Mouse (Mus musculus) adipocyte (in vitro differentiated cells): ENCODE results near the gene Nrxn3.

Source experiments
- DNase-seq: peaks from one replicate; pipeline ENCODE4 v3.0.0-alpha.2; 2016; ENCODE audit warnings: low spot score

The Nrxn3 gene

DNA sequence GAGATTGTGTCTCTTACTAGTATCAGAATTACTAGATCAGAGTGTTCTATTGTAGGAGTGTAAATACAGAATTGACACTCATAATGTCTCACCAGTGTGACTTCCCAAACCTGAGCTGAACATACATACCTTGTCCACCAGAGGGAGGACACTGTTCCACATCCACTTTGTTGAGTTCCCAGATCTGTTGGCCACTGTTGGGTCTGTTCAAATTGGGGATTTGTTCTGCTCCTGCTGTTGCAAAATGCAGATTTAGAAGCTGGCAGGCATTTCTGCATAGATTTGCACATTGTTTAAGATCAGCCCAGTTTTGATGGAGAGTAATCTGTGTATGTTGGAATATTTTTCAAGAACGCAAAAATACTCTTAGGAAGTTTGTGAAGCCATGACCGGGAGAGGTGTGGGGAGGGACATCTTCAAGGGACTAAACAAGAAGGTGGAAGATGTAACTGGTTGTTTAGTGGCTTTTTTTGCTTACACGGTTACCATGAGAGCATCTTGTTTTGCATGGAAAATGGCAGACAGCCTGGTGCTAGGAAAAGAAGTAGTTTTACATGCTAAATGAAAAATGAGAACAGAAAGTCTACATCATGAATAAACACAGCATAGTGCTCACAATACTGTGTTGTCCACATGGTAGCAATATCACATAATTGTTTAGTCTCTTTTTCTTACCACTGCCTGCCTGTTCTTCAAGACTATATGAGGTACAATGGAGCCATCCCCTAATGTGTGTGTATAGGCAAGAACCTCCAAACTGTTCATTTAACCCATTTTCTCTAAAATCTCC, 609.0 kb downstream of the Nrxn3 start:
- no peak for DNase-seq

DNA sequence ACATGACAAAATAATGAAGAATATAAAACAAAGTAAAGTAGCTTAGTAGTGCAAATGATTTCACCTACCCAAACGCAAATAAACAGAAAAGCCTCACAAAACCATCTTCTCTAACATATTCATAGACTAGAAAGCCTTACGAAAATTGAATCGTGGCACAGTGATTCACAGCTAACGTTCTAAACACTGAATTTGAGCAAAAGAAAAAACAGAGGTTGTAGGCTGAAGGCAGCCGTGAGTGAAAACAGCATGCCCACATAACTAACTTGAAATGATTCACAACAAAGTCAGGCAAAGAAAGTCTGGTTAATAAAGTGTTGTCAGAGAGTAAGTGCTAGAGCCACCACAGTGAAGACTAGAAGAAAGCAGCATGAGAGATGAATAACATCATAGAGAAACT, 610.8 kb downstream of the Nrxn3 start:
- no peak for DNase-seq

DNA sequence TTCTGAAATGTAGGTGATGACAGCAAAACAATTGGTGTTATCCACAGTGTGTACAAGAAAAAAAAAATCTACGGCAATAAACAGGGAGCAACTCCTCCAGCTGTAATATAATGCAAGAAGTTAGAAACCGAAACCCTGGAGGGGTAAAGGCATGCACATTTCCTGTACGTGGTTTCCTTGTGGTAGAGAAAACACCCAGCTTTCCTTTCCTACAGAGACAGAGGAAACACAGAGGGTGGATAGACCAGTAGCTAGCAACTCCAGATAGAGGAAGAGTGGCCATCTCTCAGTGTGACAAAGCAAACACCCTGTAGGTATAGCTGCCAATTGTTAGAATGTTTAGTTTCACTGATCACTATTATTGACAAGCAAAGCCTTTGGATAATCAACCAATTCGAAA, 642.2 kb downstream of the Nrxn3 start:
- DNase-seq: no peak

DNA sequence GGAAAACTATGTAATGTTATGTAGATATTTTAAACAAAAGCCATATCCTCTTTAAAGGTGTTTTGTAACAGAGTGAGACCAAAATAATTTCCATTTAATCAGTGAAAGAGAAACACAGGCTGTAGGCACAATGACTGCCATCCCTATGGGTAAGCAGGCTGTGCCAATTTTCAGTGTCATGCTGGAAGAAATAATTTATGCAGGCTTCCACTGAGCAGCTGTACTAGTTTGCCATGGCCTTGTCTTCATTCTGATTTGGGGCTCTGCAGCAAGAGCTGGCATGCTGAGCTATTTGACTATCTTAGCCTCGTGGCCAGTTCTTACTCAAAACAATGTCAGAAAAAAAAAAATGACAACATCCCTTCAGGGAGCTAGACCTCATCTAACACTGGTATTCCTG, 647.3 kb downstream of the Nrxn3 start:
- no peak for DNase-seq

DNA sequence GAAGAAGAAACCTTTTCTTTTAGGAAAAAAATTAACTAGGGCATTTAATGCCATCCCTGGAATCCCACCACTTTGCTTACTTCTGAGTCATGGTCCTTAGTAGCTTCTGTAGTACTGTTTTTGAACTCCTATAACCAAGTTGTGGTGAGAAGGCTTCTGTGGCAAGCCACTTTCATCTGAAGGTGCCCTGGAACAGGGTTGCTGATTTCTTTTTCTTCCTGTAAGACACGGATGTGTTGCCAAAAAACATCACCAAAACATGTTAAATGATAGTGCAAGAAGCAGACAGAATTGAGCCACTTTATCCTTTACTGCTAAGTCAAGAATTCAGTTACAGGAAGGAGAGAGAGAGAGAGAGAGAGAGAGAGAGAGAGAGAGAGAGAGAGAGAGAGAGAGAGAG, 653.9 kb downstream of the Nrxn3 start:
- no peak for DNase-seq

DNA sequence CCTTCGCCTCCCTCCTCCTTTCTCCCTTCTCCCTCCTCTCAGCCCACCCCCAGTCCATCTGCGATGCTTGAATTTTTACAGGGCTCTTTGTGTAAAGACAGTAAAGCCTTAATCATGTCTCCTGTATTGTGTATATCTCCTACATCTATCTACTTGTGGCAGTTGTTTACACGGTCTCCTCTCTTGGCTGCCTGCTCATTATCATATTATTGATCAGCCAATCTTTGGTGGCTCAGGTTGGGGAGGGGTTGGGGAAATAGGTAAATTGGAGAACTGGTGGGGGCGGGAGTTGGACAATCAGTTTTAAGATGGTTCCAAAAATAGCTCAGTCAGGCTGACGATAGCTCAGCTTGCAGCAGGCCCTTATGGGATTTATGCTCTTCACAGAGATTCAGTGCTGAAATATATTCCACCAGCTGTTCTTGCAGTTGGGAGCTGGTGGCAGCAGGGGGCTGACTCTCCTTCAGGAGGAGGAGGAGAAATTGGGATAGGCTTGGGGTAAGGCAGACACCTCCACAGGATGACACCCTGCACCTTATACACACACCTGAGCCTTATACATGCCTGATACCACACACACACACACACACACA, 654.5 kb downstream of the Nrxn3 start:
- DNase-seq: no peak

DNA sequence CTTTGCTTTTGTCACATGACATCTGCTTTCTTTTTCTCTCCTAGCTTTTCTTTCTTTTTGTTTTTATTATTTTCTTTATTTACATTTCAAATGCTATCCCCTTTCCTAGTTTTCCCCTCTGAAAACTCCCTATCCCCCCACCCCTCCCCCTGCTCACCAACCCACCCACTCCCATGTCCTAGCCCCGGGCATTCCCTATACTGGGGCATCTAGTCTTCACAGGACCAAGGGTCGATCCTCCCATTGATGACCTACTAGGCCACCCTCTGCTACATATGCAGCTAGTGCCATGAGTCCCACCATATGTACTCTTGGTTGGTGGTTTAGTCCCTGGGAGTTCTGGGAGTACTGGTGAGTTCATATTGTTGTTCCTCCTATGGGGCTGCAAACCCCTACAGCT, 655.0 kb downstream of the Nrxn3 start:
- DNase-seq: no peak

DNA sequence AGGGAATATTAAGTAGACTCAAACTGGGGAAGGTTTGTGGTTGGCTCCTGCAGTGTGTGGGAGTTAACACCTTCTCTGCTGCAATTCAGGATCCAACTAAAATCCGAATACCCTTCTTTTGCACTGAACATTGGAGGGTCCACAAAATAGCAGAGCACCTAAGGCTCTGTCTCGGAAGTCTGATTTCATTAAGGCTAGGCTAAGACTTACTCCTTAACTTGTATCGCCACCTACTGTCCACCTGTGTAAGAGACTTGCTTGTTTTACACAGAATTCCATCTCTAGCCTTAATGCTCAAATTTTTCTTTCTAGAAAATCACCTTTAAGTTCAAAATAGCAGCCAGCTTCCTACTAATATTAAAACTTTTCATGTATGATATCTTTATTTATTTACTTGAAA, 660.6 kb downstream of the Nrxn3 start:
- no peak for DNase-seq

DNA sequence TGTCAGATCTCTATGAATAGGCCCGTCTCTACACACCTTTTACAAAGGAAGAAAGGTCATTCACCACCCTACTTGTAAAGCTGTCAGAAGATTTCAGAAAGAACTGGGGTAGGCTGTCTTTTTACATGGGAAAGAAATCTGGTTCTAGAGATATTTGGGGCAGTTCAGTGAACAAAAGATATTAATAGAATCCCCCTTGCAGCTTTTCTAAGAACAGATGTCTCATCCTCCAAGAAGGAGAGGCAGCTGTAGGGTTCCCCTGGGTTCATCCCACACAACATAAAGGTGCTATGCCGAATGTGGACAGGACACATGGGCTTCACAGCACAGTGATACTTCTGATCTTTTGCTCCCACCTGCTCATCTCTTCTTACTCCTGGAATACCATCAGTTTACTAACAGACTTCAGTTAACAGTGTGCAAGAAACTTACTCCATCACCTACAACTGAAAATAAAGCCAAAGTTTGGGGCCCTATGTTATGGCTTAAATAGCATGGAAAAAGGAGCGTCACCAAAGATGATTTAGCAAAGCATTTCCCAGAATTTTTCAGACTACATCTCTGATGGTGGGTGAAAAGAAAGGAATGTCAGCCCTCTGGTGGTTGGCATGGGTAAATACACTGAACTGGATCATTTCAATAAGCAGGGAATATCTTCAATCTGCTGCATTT, 672.6 kb downstream of the Nrxn3 start:
- no peak for DNase-seq

DNA sequence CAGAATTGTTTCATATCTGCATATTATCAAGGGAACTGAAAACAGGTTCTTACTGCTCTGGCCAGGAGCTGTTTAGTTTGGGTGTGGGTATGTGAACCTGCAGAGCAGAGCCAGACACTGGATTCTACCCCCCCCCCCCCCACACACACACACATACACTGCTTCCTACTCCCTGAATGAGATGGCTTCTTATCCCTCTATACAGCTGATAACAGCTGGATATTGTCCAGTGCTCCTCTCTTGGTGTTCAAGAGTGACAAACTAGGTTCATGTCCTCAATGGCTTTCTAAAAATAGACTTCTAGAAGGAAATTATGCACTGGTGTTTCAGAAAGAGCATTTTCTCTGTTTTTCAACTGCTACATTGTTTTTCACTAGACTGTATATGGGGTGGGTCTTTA, 713.8 kb downstream of the Nrxn3 start:
- no peak for DNase-seq

DNA sequence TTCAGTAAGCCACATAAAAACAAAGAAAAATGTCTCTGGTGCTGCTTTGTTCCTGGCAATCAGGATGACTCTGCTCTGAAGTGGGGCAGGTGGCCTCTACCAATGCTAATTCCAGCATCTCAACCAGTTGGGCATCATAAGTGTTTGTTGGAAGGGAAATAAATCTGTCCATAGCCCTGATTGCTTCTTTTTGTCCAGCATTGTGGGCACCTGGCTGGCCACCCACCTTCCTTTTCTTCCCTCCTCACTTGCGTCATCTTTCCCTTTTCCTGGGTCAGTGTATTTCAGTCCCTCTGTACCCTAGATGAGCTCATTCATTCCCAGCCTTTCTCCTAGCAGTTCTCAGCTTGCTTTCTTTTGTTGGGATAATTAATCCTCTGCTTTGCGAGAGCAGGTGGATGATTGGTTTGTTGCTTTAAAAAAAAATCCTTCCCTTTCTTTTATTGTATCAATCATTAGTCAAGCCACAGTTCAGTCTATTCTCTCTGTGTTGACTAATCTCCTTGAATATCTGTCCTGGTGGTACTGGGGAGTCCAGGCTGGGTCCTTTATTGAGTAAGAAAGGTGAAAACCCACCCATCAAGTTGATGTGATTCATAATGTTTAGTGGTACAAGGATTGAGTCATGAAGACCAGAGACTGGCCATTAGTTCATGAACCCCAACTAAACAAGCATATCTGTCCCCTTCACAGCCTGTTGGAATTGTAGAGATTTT, 719.8 kb downstream of the Nrxn3 start:
- DNase-seq: no peak

DNA sequence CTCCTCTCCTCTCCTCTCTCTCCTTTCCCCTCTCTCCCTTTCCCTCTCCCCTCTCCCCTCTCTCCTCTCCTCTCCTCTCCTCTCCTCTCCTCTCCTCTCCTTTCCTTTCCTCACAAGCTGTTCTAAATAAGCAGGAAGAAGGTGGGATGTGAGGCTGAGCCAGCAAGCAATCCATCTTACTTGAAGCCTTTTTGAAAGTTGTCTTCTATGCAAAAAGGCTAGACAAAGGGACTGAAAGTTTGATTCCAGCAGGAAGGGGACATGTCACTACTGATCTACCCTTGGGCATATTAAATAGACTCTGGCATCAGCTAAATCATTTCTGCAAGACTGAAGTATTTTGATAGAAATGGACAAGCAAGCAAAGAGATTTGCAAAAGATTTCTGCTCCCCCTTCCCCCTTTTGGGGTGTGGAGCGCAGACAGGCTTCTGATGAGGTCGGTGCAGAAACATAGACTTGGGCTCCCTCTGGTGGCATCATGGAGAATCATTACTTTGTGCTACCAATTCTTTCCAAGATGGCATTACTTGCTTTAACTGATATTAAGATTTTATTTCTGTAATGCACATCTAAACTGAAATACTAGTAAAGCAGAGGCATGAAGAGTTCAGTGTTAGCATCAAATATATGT, 728.1 kb downstream of the Nrxn3 start:
- DNase-seq: peak; percentile 7

DNA sequence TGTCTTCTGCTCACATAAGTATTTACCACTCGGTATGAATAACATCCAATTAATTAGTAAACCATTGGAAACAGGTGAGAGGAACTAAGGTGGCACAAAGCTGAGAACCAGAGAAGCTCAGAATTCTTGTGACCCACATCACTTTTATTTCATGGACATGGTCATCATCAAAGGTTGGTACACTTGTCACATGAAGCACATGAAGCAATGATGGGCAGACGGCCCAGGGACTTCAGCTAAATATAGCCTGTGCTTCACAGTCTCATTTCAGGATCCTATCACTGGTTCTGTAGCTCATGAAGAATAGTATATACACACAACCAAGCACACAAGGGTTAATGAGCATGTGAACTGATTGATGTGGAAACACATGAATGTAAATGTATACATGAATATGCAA, 747.5 kb downstream of the Nrxn3 start:
- DNase-seq: no peak

DNA sequence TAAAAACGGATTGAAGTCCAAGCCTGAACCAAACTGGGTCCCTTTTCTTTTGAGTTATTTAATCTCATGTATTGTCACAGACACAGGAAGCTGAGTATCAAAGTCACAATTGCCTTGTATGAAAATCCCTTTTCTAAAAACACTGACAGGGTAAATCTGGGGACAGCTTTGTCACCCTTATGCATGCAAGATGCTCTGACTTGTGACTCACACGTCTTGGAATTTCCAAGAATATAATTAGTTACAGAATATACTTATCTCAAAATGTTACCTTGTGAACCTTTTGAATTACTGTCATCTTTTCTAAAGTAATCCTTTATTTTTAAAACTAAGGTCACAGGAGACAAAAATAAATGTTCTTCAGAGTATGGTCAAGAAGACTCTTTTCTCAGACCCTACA, 748.6 kb downstream of the Nrxn3 start:
- no peak for DNase-seq

DNA sequence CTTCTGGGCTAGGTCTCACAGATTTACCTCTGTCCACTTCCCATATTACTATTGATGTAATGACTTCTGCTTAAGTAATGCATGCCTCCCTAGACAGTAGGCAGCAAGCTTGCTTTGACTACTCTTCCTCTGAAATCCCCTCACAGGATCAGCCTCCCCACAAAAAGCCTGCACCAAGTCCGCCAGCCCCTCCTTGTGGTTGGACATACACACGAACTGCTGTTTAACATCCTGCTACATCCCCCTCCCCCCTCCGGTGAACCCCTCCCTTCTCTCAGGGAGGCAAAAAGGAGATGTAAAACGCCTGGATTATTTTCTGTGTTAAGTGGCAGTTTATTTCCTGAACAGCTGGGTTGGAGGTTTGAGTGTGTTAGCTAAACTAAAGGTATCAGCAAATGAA, 749.2 kb downstream of the Nrxn3 start:
- no peak for DNase-seq

DNA sequence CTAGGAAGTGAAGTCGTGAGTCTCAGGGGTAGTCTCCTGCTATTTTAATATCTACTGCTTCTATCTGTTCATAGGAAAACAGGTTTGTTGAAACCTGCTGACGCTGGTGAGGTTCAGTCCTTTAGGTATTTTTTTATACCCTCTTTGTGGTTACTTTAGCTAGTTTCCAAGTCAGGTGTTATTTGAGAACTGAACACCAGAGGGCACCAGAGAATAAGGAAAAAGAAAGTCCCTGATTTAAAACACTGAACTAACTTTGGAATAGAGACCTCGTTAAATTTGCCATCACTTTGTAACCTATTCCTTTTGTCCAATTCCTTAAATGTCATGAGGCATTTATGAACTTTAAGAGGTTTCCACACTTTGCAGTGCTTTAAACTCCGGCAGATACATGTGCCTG, 756.4 kb downstream of the Nrxn3 start:
- DNase-seq: peak; percentile 60

DNA sequence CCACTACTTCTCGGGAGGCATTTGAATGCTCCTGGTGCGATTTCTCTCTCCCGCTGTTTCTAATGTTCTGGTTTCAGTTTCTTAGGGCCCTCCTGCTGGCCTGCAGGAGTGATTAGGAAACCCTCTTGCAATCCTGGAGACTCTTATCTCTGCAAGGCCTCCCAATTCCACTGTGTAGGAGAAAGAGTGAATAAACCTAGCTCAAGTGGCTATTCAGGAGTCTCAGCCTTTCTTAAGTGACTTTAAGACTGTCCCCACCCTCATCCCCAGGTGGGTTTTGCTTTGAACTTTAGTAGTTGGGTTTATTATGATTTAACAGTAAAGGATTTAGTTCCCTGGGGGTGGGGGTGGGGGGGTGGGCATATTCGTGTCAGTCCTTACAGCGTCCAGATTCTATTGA, 759.5 kb downstream of the Nrxn3 start:
- DNase-seq: no peak

DNA sequence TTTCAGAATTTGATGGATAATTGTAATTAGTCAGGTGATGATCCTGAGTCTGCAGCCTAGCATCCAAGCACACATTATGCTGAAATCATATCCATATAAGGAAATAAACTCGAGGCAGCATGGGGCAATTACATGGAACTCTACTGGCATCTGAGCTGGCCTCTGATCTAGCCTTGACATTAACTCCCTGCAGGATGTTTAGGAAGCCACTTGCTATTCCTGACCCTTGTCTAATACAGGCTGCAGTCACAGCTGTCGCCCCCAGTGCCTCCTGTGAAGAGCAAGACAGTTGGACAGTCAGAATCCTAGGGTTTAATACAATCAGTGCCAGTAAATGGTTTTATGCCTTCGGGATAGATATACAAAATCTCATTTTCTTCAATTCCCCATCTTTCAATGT, 781.4 kb downstream of the Nrxn3 start:
- no peak for DNase-seq

DNA sequence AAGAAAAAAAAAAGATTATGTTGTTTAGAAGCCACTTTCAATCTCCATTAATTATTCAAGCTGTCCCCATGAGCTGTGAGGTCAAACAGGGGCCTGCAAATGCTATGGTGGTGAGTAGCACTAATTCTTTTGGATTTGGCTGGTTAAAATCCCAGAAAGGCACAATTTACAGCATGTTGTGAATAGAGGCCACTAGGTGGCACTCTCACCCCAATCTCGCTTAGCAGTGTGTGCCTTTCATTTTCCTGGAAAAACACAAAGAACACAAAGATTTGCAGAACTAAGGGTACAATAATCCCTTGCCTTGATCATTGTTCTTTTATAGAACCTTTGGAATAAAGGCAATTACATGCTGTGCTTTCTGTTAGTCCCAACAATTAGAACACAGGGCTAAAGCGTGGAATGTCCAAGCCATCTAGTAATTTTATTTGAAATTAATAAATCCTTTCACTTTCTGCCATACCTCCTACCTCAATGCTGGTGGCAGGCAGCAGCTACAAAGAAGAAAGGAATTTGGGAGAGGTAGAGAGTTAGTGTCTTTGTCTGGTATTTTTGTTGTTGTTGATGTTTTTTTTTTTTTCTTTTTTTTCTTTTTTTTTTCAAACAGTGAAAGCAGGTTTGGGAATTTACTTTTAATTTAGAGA, 782.6 kb downstream of the Nrxn3 start:
- DNase-seq: peak; percentile 54

DNA sequence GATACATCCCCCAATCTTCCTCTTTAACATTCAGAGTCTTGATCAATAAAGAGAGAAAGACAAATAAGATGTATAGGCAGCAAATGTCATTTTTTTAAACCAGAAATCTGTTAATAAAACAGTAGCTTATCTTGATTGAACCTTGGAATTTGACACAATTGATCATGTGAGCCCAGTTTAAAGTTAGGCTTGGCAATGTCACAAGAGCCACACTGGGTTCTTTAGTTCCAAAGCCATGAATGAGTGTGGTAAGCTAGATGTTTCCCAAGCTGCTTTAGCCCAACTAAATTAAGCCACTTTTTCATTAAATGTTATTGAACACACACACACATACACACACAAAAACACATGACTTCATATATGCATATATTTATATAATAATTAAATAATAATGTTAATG, 786.3 kb downstream of the Nrxn3 start:
- no peak for DNase-seq

DNA sequence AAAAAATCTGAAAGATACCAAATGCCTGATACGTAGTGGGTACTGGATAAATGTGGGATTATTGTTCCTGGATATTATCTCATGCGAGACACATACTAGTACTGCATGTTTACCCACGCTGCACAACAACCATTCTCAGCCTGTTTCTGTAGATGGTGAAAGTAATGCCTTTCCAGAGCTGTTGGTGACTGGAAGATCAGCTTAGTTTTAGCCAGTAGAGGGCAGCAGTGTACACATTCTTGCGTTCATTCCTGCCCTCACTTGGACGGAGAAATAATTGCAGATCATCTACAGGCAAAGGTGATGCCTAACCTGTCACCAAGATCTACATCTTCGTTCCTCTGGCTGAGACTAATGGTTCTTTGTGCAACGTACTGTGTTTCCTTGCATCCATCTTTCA, 791.1 kb downstream of the Nrxn3 start:
- DNase-seq: peak; percentile 2

DNA sequence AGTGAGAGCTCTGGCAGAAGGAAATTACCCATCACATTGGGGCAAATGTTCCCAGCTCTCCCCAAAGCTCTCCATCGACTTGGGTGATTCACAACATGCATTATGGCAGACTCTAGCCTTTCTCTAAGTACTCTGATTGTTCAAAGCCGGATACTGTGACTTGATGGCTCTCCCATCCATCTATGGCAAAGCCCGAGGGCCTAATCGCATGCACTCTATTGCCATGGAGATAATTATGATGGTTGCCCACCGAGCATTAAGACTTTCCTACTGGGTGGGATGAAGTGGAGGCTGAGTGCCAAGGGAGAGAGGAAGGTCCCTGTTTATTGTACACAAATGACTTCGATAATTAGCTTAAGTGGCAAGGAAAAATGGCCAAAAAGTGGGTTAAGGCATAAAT, 793.4 kb downstream of the Nrxn3 start:
- no peak for DNase-seq
